Mouse (Mus musculus) MEL (cell line): ENCODE measurements around the gene Mtr. TPM values are rescaled to one million over a fixed set of nuclear protein-coding genes. Genes with fewer than 3 reads are reported as not detected.

ENCODE experiments used
- DNase-seq: peaks from one replicate; pipeline ENCODE4 v3.0.0; 2011; ENCODE audit warnings: low read depth, low spot score
- H3K27ac ChIP-seq: 2 replicates; pipeline ENCODE4 v1.5.1; 2012; ENCODE audit warnings: low read depth, mild to moderate bottlenecking, control low read depth, low read length, moderate library complexity; ENCODE audit not compliant: control insufficient read depth
- H3K27me3 ChIP-seq, 2 experiments: fragments of 150-350 bp in 1 of 2; sonication (generic) in 1 of 2; 2 replicates each; pipeline ENCODE4 v1.6.1; 2012; ENCODE audit warnings: low read length in 2 of 2, mild to moderate bottlenecking in 2 of 2, improper control_type of control experiment in 1 of 2, moderate library complexity in 1 of 2; ENCODE audit not compliant: insufficient read depth in 2 of 2, control insufficient read depth in 1 of 2
- H3K36me3 ChIP-seq, 2 experiments: 2 replicates each; pipeline ENCODE4 v1.6.1; 2012 to 2014; ENCODE audit warnings: low read length in 2 of 2, improper control_type of control experiment in 1 of 2, inconsistent platforms in 1 of 2, mild to moderate bottlenecking in 1 of 2; ENCODE audit not compliant: insufficient read depth in 2 of 2, control insufficient read depth in 1 of 2
- H3K4me1 ChIP-seq, 2 experiments: fragments of 150-350 bp in 1 of 2; sonication (generic) in 1 of 2; 2 replicates each; pipeline ENCODE4 v1.6.1; 2012; ENCODE audit warnings: low read length in 2 of 2, improper control_type of control experiment in 1 of 2, mild to moderate bottlenecking in 1 of 2; ENCODE audit not compliant: insufficient read depth in 2 of 2, control insufficient read depth in 1 of 2
- H3K4me3 ChIP-seq, 2 experiments: fragments of 150-350 bp in 1 of 2; sonication (generic) in 1 of 2; 2 replicates each; pipeline ENCODE4 v1.5.1; 2012; ENCODE audit warnings: low read depth in 2 of 2, low read length in 2 of 2, mild to moderate bottlenecking in 2 of 2, moderate library complexity in 2 of 2, control low read depth in 1 of 2, improper control_type of control experiment in 1 of 2; ENCODE audit not compliant: control insufficient read depth in 1 of 2, insufficient read depth in 1 of 2
- H3K79me2 ChIP-seq: 2 replicates; pipeline ENCODE4 v1.6.1; 2012; ENCODE audit warnings: mild to moderate bottlenecking, low read length, moderate library complexity; ENCODE audit not compliant: control insufficient read depth, poor library complexity, insufficient read depth
- H3K9ac ChIP-seq: 2 replicates; pipeline ENCODE4 v1.6.1; 2012; ENCODE audit warnings: low read depth, mild to moderate bottlenecking, control low read depth, low read length, moderate library complexity; ENCODE audit not compliant: control insufficient read depth, poor library complexity, severe bottlenecking
- H3K9me3 ChIP-seq: fragments of 150-350 bp; sonication (generic); replicated peaks from 2 replicates; pipeline ENCODE4 v1.6.1; 2012; ENCODE audit warnings: mild to moderate bottlenecking, low read length, improper control_type of control experiment, moderate library complexity; ENCODE audit not compliant: insufficient read depth
- EP300 ChIP-seq, 2 experiments: IDR thresholded peaks; 2 replicates each; pipeline ENCODE4 v1.6.1; 2011; ENCODE audit warnings: improper control_type of control experiment in 2 of 2, low read length in 2 of 2, low read depth in 1 of 2, mild to moderate bottlenecking in 1 of 2
- ETS1 ChIP-seq: IDR thresholded peaks from 2 replicates; pipeline ENCODE4 v1.6.1; 2012; ENCODE audit warnings: low read depth, mild to moderate bottlenecking, inconsistent platforms, low read length, improper control_type of control experiment, moderate library complexity
- HCFC1 ChIP-seq: IDR thresholded peaks from 2 replicates; pipeline ENCODE4 v1.6.1; 2012; ENCODE audit warnings: low read depth, mild to moderate bottlenecking, inconsistent platforms, low read length, improper control_type of control experiment, moderate library complexity
- JUND ChIP-seq: IDR thresholded peaks from 2 replicates; pipeline ENCODE4 v1.6.1; 2011; ENCODE audit warnings: low read depth, mild to moderate bottlenecking, improper control_type of control experiment, low read length
- MAX ChIP-seq: IDR thresholded peaks from 2 replicates; pipeline ENCODE4 v1.6.1; 2011; ENCODE audit warnings: low read length, improper control_type of control experiment
- MYB ChIP-seq: IDR thresholded peaks from 2 replicates; pipeline ENCODE4 v1.6.1; 2011; ENCODE audit warnings: mild to moderate bottlenecking, low read depth, low read length, improper control_type of control experiment
- POLR2A ChIP-seq, 2 experiments: IDR thresholded peaks; 2 replicates each; pipeline ENCODE4 v1.6.1; 2011 to 2012; ENCODE audit warnings: low read length in 2 of 2, mild to moderate bottlenecking in 2 of 2, control low read depth in 1 of 2, improper control_type of control experiment in 1 of 2, low read depth in 1 of 2, moderate library complexity in 1 of 2; ENCODE audit not compliant: control insufficient read depth in 1 of 2, insufficient read depth in 1 of 2, poor library complexity in 1 of 2
- POLR2AphosphoS2 ChIP-seq: IDR thresholded peaks from 2 replicates; pipeline ENCODE4 v1.6.1; 2011; ENCODE audit warnings: low read length, improper control_type of control experiment
- TCF12 ChIP-seq: IDR thresholded peaks from 2 replicates; pipeline ENCODE4 v1.6.1; 2014; ENCODE audit warnings: low read depth, mild to moderate bottlenecking, inconsistent platforms, low read length, improper control_type of control experiment, moderate library complexity
- ZC3H11A ChIP-seq: IDR thresholded peaks from 2 replicates; pipeline ENCODE4 v1.6.1; 2012; ENCODE audit warnings: low read depth, mild to moderate bottlenecking, inconsistent platforms, low read length, improper control_type of control experiment
- ZKSCAN1 ChIP-seq: IDR thresholded peaks from 2 replicates; pipeline ENCODE4 v1.6.1; 2012; ENCODE audit warnings: low read depth, mild to moderate bottlenecking, inconsistent platforms, low read length, improper control_type of control experiment, moderate library complexity
- polyA plus RNA-seq, 2 experiments: library from polyadenylated mRNA; stranded (reverse) in 1 of 2; unstranded in 1 of 2; fragments of >175 nt in 1 of 2; fragments of >200 nt in 1 of 2; gene quantifications; 2 replicates each; pipeline versions ENCODE4 v1.2.1 to v1.2.4; 2012; ENCODE audit warnings: low replicate concordance in 2 of 2, low read depth in 1 of 2; ENCODE audit not compliant: insufficient read length in 2 of 2, insufficient read depth in 1 of 2, missing spikeins in 1 of 2
- total RNA-seq: library from RNA; depleted of rRNA; stranded (reverse); fragments of 300-350 nt; gene quantifications from 2 replicates; pipeline ENCODE4 v1.2.3, GENCODE M21; 2012

The Mtr gene
- total and polyA plus RNA-seq, 3 experiments = 25.5 to 53.0 (median 32.2) TPM

GRCm38 (mm10) chr13:12188804-12189203 is 69.1 kb downstream of the Mtr start:
- peaks cover 0 to 24% of the 10 kb centered on the region in 2 experiments; a peak in 2 of 4 replicates for H3K36me3 ChIP-seq

GRCm38 (mm10) chr13:12179481-12179880 is 78.4 kb downstream of the Mtr start:
- H3K36me3 ChIP-seq = no peaks in the 10 kb centered on the region; a peak in 1 of 4 replicates
- H3K27me3 ChIP-seq = no peaks in the 10 kb centered on the region
- TF ChIP-seq JUND (no peak), POLR2AphosphoS2 (0 out of 2 replicates have a peak, but pooled peaks have one; percentile 16), ZKSCAN1 (no peak)
- no peak for DNase-seq
- H3K4me3 ChIP-seq = no peak overlapping the region
- no peaks in the 10 kb centered on the region for H3K4me1 ChIP-seq
- H3K9me3 ChIP-seq = no peaks in the 10 kb centered on the region
- H3K27ac ChIP-seq = no peak overlapping the region
- H3K9ac ChIP-seq = no peak overlapping the region
- H3K79me2 ChIP-seq = no peaks in the 10 kb centered on the region

More at GRCm38 (mm10) chr13:12188804-12189203, 69.1 kb downstream of the Mtr start:
- H3K27ac ChIP-seq = no peak overlapping the region
- DNase-seq = no peak
- no peak overlapping the region for H3K4me3 ChIP-seq
- H3K79me2 ChIP-seq = no peaks in the 10 kb centered on the region
- TF ChIP-seq POLR2AphosphoS2 = no peak
- no peak for TF ChIP-seq POLR2A (IDR thresholded peaks at IDR 0.05; ENCODE audit: control insufficient read depth in 1 of 2, insufficient read depth in 1 of 2, low read depth in 1 of 2, low read length in 2 of 2, poor library complexity in 1 of 2)
- no peak for TF ChIP-seq HCFC1
- no peaks in the 10 kb centered on the region for H3K9me3 ChIP-seq
- no peaks in the 10 kb centered on the region for H3K4me1 ChIP-seq
- H3K27me3 ChIP-seq = no peaks in the 10 kb centered on the region
- H3K9ac ChIP-seq = no peak overlapping the region

GRCm38 (mm10) chr13:12176761-12177160 is 81.2 kb downstream of the Mtr start:
- no peaks in the 10 kb centered on the region; a peak in 1 of 4 replicates for H3K27me3 ChIP-seq
- H3K4me1 ChIP-seq = no peaks in the 10 kb centered on the region
- no peaks in the 10 kb centered on the region for H3K9me3 ChIP-seq
- no peak for DNase-seq
- H3K9ac ChIP-seq = no peak overlapping the region
- H3K79me2 ChIP-seq = no peaks in the 10 kb centered on the region
- H3K27ac ChIP-seq = no peak overlapping the region
- TF ChIP-seq TCF12 (no peak), ETS1 (no peak), EP300 (IDR thresholded peaks at IDR 0.05; ENCODE audit: low read depth in 1 of 2, low read length in 2 of 2) (no peak)
- no peaks in the 10 kb centered on the region for H3K36me3 ChIP-seq
- H3K4me3 ChIP-seq = no peak overlapping the region

GRCm38 (mm10) chr13:12175988-12176736 is 81.8 kb downstream of the Mtr start:
- Histone ChIP-seq H3K27ac (no peak overlapping the region), H3K36me3 (no peaks in the 10 kb centered on the region), H3K9me3 (no peaks in the 10 kb centered on the region), H3K4me3 (no peak overlapping the region), H3K79me2 (no peaks in the 10 kb centered on the region), H3K9ac (no peak overlapping the region), H3K4me1 (no peaks in the 10 kb centered on the region), H3K27me3 (no peaks in the 10 kb centered on the region; a peak in 1 of 4 replicates)
- DNase-seq = no peak
- TF ChIP-seq MAX (no peak), MYB (no peak), POLR2AphosphoS2 (no peak), EP300 (IDR thresholded peaks at IDR 0.05; ENCODE audit: low read depth in 1 of 2, low read length in 2 of 2) (no peak), ZC3H11A (no peak), ZKSCAN1 (no peak)
